Mouse (Mus musculus): ENCODE results near the gene Gps1.
"Not testable (repeated sequence)": the region's sequence is repeated elsewhere in the genome, so short reads cannot be mapped to it uniquely, and the experiment has no call there.

Gps1 gene

GRCm38 (mm10) chr11:120784064-120784791, at the start of gene Gps1, which contains the start of gene Rfng:
Gps1 (plus strand) TSS chr11:120784272.
Rfng (minus strand) TSS chr11:120784207.
- peak; percentile 65 to 70 for DNase-seq (ENCODE audit: low read depth in 2 of 2, low spot score in 2 of 2)

- DNase-seq (ENCODE audit: low read depth in 2 of 2, low spot score in 2 of 2): no peak
Measured at GRCm38 (mm10) chr11:120736424-120736823, 47.6 kb upstream of the Gps1 start.

- no peak for DNase-seq (ENCODE audit: low read depth in 2 of 2, low spot score in 2 of 2)
Measured at GRCm38 (mm10) chr11:120740981-120741380, 43.1 kb upstream of the Gps1 start.

- DNase-seq (ENCODE audit: low read depth in 2 of 2, low spot score in 2 of 2): no peak
Measured at GRCm38 (mm10) chr11:120744121-120744701, 39.9 kb upstream of the Gps1 start.

GRCm38 (mm10) chr11:120747974-120748373, 36.1 kb upstream of the Gps1 start:
- DNase-seq (ENCODE audit: low read depth in 2 of 2, low spot score in 2 of 2): no peak

GRCm38 (mm10) chr11:120749430-120749829, 34.6 kb upstream of the Gps1 start:
- peak; percentile 26 to 47 for DNase-seq (ENCODE audit: low read depth in 2 of 2, low spot score in 2 of 2)

GRCm38 (mm10) chr11:120751606-120752005, 32.5 kb upstream of the Gps1 start:
- no peak for DNase-seq (ENCODE audit: low read depth in 2 of 2, low spot score in 2 of 2)

GRCm38 (mm10) chr11:120760236-120760635, 23.8 kb upstream of the Gps1 start:
- DNase-seq (ENCODE audit: low read depth in 2 of 2, low spot score in 2 of 2): peak in 1 of 2 experiments; percentile 37

GRCm38 (mm10) chr11:120761811-120762671, 22.0 kb upstream of the Gps1 start:
- no peak for DNase-seq (ENCODE audit: low read depth in 2 of 2, low spot score in 2 of 2)

- not testable (repeated sequence) for DNase-seq (ENCODE audit: low read depth in 2 of 2, low spot score in 2 of 2)
Measured at GRCm38 (mm10) chr11:120762672-120763041, 21.4 kb upstream of the Gps1 start, which contains the start of gene Hmga1b. Hmga1b (plus strand) TSS chr11:120762794.

- not testable (repeated sequence) for DNase-seq (ENCODE audit: low read depth in 2 of 2, low spot score in 2 of 2)
Measured at GRCm38 (mm10) chr11:120763121-120763999, 20.7 kb upstream of the Gps1 start.

- not testable (repeated sequence) for DNase-seq (ENCODE audit: low read depth in 2 of 2, low spot score in 2 of 2)
Measured at GRCm38 (mm10) chr11:120767023-120767422, 17.0 kb upstream of the Gps1 start.

GRCm38 (mm10) chr11:120768206-120768605, 15.9 kb upstream of the Gps1 start:
- no peak for DNase-seq (ENCODE audit: low read depth in 2 of 2, low spot score in 2 of 2)

- DNase-seq (ENCODE audit: low read depth in 2 of 2, low spot score in 2 of 2): no peak
Measured at GRCm38 (mm10) chr11:120772749-120773148, 11.3 kb upstream of the Gps1 start.

- DNase-seq (ENCODE audit: low read depth in 2 of 2, low spot score in 2 of 2): no peak
Measured at GRCm38 (mm10) chr11:120773463-120774190, 10.4 kb upstream of the Gps1 start.

GRCm38 (mm10) chr11:120775774-120776469, 8.2 kb upstream of the Gps1 start:
- DNase-seq (ENCODE audit: low read depth in 2 of 2, low spot score in 2 of 2): peak; percentile 95 to 97

GRCm38 (mm10) chr11:120777123-120777522, 6.9 kb upstream of the Gps1 start:
- no peak for DNase-seq (ENCODE audit: low read depth in 2 of 2, low spot score in 2 of 2)

GRCm38 (mm10) chr11:120779876-120780275, 4.2 kb upstream of the Gps1 start:
- DNase-seq (ENCODE audit: low read depth in 2 of 2, low spot score in 2 of 2): no peak

GRCm38 (mm10) chr11:120781361-120781760, 2.7 kb upstream of the Gps1 start:
- not testable (repeated sequence) for DNase-seq (ENCODE audit: low read depth in 2 of 2, low spot score in 2 of 2)
